Mouse (Mus musculus) neural tube, embryonic 11.5 days (tissue): ENCODE data around the gene Platr17. TPM values are rescaled to one million over a fixed set of nuclear protein-coding genes. Genes with fewer than 3 reads are reported as not detected.

ENCODE experiments used
- ATAC-seq: fragments of 200-750 bp; cut with Nextera tagmentation; 2 replicates; pipeline ENCODE4 v1.8.0; 2017; ENCODE audit warnings: moderate number of reproducible peaks, mild to moderate bottlenecking, moderate TSS enrichment, moderate library complexity; ENCODE audit not compliant: insufficient read depth, low FRiP score, low TSS enrichment
- DNase-seq: peaks from one replicate; pipeline ENCODE4 v3.0.0-alpha.2; 2015; ENCODE audit warnings: low spot score
- H3K27ac ChIP-seq: fragments of 300-500 bp; sonication (generic); 2 replicates; pipeline ENCODE4 v1.5.1; 2014; ENCODE audit warnings: low read depth, mild to moderate bottlenecking, low read length
- H3K27me3 ChIP-seq: fragments of 300-500 bp; sonication (generic); 2 replicates; pipeline ENCODE4 v1.6.1; 2014; ENCODE audit warnings: mild to moderate bottlenecking, low read length, mixed read lengths; ENCODE audit not compliant: control insufficient read depth, insufficient read depth
- H3K36me3 ChIP-seq: fragments of 300-500 bp; sonication (generic); 2 replicates; pipeline ENCODE4 v1.6.1; 2014; ENCODE audit warnings: mild to moderate bottlenecking, low read length, moderate library complexity, mixed read lengths; ENCODE audit not compliant: control insufficient read depth, insufficient read depth
- H3K4me1 ChIP-seq: fragments of 300-500 bp; sonication (generic); 2 replicates; pipeline ENCODE4 v1.6.1; 2014; ENCODE audit warnings: low read length, mixed read lengths; ENCODE audit not compliant: control insufficient read depth, insufficient read depth
- H3K4me2 ChIP-seq: fragments of 300-500 bp; sonication (generic); 2 replicates; pipeline ENCODE4 v1.6.1; 2014; ENCODE audit warnings: low read depth, mild to moderate bottlenecking, moderate library complexity
- H3K4me3 ChIP-seq: fragments of 300-500 bp; sonication (generic); 2 replicates; pipeline ENCODE4 v1.5.1; 2014; ENCODE audit warnings: low read depth, low read length
- H3K9ac ChIP-seq: fragments of 300-500 bp; sonication (generic); 2 replicates; pipeline ENCODE4 v1.6.1; 2014; ENCODE audit warnings: mild to moderate bottlenecking, low read length
- H3K9me3 ChIP-seq: fragments of 300-500 bp; sonication (generic); 2 replicates; pipeline ENCODE4 v1.6.1; 2016; ENCODE audit warnings: low read length; ENCODE audit not compliant: control insufficient read depth
- WGBS: fragments of 180-500 bp; shearing (Covaris S2); extraction: QIAGEN DNeasy Blood & Tissue Kit; methylation state at CpG from one replicate; pipeline ENCODE4 v1.1.7; 2014; 5-methylcytosine and 5-hydroxymethylcytosine counted together
- polyA plus RNA-seq: library from polyadenylated mRNA; unstranded; fragments of >200 nt; fragmentation: Nextera tagmentation; extraction: Ambion mirVana; gene quantifications from 2 replicates; pipeline ENCODE4 v1.2.1, GENCODE M21; 2014

Platr17 gene
- polyA plus RNA-seq, 1 experiment from 2014 or later: not detected

DNA sequence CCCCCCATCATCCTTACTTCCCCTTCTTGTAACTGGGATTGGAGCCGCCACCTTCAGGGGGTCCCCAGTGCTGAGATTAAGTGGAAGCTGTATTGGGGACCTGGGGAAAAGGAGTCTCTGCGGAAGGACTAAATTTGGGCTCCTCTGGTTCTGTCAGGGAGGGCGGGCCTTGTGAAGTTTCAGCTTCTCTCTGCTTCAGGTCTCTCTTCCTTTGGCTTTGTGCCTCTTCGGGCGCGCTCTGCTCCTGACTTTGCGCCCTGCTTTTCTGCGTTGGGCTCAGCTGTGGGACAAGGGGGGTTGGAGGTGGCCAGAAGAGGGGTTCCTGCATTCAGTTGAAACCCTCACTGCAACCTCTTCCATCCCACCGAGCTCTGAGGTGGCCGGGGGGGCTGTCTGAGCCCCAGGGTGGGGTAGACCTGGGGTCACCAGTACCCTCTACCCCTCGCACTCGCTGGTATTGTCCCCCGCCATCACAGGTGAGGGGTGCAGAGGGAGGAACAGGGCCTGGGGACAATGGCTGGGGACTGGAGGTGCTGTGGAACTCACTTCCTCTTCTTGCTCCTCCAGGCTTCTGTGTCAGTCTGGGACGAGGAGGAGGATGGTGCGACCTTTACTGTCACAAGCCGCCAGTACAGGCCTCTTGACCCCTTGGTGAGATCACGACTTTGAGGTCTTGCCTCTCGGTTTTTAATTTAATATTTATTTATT lies 26.4 kb downstream of the Platr17 start:
- Histone ChIP-seq H3K9ac (peak overlapping the region; percentile 88), H3K9me3 (no peaks in the 10 kb centered on the region), H3K4me1 (peaks cover 9% of the 10 kb centered on the region; the same call in 1 of the 2 replicates), H3K27ac (no peak overlapping the region), H3K27me3 (no peaks in the 10 kb centered on the region), H3K4me3 (peak overlapping the region; percentile 91), H3K36me3 (peaks cover 10% of the 10 kb centered on the region), H3K4me2 (peak overlapping the region; percentile 99)
- ATAC-seq (no peak), DNase-seq (no peak)
- WGBS: 31% methylated on average over 18 of the region's 18 CpGs

- Histone ChIP-seq H3K27ac (no peak overlapping the region), H3K9me3 (no peaks in the 10 kb centered on the region), H3K4me3 (no peak overlapping the region), H3K9ac (no peak overlapping the region), H3K4me2 (no peak overlapping the region), H3K4me1 (peaks cover 9% of the 10 kb centered on the region; the same call in 1 of the 2 replicates), H3K36me3 (peaks cover 10% of the 10 kb centered on the region), H3K27me3 (no peaks in the 10 kb centered on the region)
- no peak for ATAC-seq
- 88% methylated on average over 11 of the region's 11 CpGs for WGBS
- DNase-seq: no peak
Measured at GRCm38 (mm10) chr17:33931947-33932346, 27.0 kb downstream of the Platr17 start.

DNA sequence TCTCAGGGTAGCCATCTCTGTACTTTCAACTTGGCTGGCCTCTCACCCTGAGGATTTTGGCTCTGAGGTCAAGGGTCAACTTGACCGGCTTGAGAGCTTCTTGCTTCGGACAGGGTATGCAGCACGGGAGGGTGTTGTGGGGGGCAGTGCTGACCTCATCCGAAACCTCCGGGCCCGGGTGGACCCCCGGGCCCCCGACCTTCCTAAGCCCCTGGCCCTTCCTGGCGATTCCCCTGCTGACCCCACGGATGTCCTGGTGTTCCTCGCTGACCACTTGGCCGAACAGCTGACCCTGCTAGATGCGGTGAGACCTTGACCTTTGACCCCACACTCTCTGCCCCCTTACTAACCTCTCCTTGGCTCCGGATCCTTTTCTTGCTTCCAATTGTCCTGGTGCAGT lies 27.5 kb downstream of the Platr17 start:
- Histone ChIP-seq H3K27me3 (no peaks in the 10 kb centered on the region), H3K9ac (no peak overlapping the region), H3K4me3 (0 out of 2 replicates have a peak overlapping the region, but pooled peaks have one; percentile 2), H3K27ac (no peak overlapping the region), H3K36me3 (peaks cover 12% of the 10 kb centered on the region), H3K9me3 (no peaks in the 10 kb centered on the region), H3K4me1 (peaks cover 9% of the 10 kb centered on the region; the same call in 1 of the 2 replicates), H3K4me2 (no peak overlapping the region)
- DNase-seq (no peak), ATAC-seq (no peak)
- 91% methylated on average over 12 of the region's 14 CpGs for WGBS

DNA sequence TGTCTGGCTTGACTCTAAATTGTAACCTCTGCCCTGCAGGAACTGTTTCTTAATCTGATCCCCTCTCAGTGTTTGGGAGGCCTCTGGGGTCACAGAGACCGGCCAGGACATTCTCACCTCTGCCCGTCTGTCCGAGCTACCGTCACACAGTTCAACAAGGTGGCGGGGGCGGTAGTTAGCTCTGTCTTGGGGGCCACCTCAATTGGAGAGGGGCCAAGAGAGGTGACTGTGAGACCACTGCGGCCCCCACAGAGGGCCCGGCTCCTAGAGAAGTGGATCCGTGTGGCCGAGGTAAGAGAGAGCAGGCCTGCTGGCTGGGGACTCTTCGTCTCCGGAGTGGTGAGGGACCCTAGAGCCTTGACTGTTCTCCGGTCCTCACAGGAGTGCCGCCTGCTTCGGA lies 28.0 kb downstream of the Platr17 start:
- no peak overlapping the region for H3K9ac ChIP-seq
- 0 out of 2 replicates have a peak overlapping the region, but pooled peaks have one; percentile 2 for H3K4me3 ChIP-seq
- H3K9me3 ChIP-seq: no peaks in the 10 kb centered on the region
- DNase-seq (no peak), ATAC-seq (no peak)
- 93% methylated on average over 15 of the region's 15 CpGs for WGBS
- H3K4me2 ChIP-seq: no peak overlapping the region
- H3K27ac ChIP-seq: no peak overlapping the region
- no peaks in the 10 kb centered on the region for H3K27me3 ChIP-seq
- H3K4me1 ChIP-seq: peaks cover 9% of the 10 kb centered on the region; the same call in 1 of the 2 replicates
- H3K36me3 ChIP-seq: peaks cover 12% of the 10 kb centered on the region

DNA sequence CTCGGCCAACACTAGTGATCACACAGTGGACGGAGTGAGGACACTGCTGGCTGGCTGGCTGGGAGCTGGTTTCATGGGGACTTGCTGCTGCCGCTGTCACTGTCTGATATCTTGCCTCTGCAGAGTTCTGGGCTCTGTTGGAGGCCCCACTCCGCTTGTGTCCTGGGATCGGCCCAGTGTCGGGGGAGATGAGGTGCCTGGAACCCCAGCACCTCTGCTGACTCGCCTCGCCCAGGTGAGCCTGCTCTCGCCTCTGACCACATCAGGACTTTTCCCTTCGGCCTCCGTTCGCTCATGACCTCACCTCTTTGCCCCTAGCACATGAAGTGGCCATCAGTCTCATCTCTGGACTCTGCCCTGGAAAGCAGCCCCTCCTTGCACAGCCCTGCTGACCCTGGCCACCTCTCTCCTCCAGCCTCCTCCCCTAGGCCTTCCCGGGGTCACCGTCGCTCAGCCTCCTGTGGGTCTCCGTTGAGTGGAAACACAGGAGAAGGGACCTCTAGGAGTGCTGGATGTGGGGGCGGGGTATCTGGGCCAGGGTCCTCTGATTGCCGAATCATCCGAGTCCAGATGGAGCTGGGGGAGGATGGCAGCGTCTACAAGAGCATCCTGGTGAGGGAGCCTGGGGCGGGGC lies 30.6 kb downstream of the Platr17 start:
- H3K4me3 ChIP-seq: no peak overlapping the region
- H3K27ac ChIP-seq: no peak overlapping the region
- H3K9ac ChIP-seq: no peak overlapping the region
- DNase-seq (no peak), ATAC-seq (no peak)
- peaks cover 15% of the 10 kb centered on the region for H3K4me1 ChIP-seq
- peaks cover 12% of the 10 kb centered on the region for H3K36me3 ChIP-seq
- H3K27me3 ChIP-seq: no peaks in the 10 kb centered on the region
- WGBS: 87% methylated on average over 21 of the region's 21 CpGs
- no peaks in the 10 kb centered on the region for H3K9me3 ChIP-seq
- H3K4me2 ChIP-seq: no peak overlapping the region

DNA sequence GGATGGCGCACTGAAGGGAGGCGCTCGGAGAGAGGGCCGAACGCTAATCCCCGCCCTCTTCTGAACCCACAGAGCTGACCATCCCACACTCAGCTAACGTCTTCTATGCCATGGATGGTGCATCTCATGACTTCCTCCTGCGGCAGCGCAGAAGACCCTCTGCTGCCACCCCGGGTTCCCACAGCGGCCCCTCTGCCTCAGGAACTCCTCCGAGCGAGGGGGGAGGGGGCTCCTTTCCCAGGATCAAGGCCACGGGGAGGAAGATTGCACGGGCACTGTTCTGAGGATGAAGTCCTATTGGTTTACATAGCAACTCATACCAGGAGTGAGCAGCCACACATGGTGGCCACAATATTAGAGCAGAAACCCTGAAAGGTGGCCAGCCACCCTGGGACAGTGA lies 32.1 kb downstream of the Platr17 start:
- H3K36me3 ChIP-seq: peaks cover 12% of the 10 kb centered on the region
- H3K27ac ChIP-seq: no peak overlapping the region
- WGBS: 86% methylated on average over 15 of the region's 15 CpGs
- no peak overlapping the region for H3K4me2 ChIP-seq
- no peak overlapping the region for H3K4me3 ChIP-seq
- no peak for ATAC-seq
- H3K9ac ChIP-seq: no peak overlapping the region
- DNase-seq: no peak
- H3K4me1 ChIP-seq: peaks cover 12% of the 10 kb centered on the region
- no peaks in the 10 kb centered on the region for H3K27me3 ChIP-seq
- no peaks in the 10 kb centered on the region for H3K9me3 ChIP-seq

- Histone ChIP-seq H3K27ac (no peak overlapping the region), H3K4me2 (peak overlapping the region; percentile 91; the same call in 1 of the 2 replicates), H3K27me3 (no peaks in the 10 kb centered on the region), H3K4me1 (peaks cover 12% of the 10 kb centered on the region), H3K36me3 (peaks cover 13% of the 10 kb centered on the region), H3K9me3 (no peaks in the 10 kb centered on the region), H3K4me3 (0 out of 2 replicates have a peak overlapping the region, but pooled peaks have one; percentile 10), H3K9ac (no peak overlapping the region)
- ATAC-seq (no peak), DNase-seq (no peak)
- WGBS: 79% methylated on average over 11 of the region's 11 CpGs
Measured at GRCm38 (mm10) chr17:33938783-33939182, 33.8 kb downstream of the Platr17 start.

- Histone ChIP-seq H3K9me3 (no peaks in the 10 kb centered on the region), H3K36me3 (peaks cover 19% of the 10 kb centered on the region), H3K9ac (peak within 1 kb of the TSS; percentile 70), H3K4me3 (peak within 1 kb of the TSS; percentile 81), H3K27me3 (no peaks in the 10 kb centered on the region), H3K27ac (no peak within 1 kb of the TSS), H3K4me1 (peaks cover 12% of the 10 kb centered on the region), H3K4me2 (peak within 1 kb of the TSS; percentile 95)
- under 1% methylated on average over 36 of the region's 36 CpGs for WGBS
- ATAC-seq (peak; percentile 81), DNase-seq (peak; percentile 91)
Measured at GRCm38 (mm10) chr17:33940206-33940805, 35.4 kb downstream of the Platr17 start, which contains the start of the genes Pfdn6 and Wdr46. TSS of gene Pfdn6 (minus strand) at chr17:33940343. TSS of gene Wdr46 (plus strand) at chr17:33940660.
